8 mouse cellular contexts compared by ENCODE assay signal in the genomic region with DNA sequence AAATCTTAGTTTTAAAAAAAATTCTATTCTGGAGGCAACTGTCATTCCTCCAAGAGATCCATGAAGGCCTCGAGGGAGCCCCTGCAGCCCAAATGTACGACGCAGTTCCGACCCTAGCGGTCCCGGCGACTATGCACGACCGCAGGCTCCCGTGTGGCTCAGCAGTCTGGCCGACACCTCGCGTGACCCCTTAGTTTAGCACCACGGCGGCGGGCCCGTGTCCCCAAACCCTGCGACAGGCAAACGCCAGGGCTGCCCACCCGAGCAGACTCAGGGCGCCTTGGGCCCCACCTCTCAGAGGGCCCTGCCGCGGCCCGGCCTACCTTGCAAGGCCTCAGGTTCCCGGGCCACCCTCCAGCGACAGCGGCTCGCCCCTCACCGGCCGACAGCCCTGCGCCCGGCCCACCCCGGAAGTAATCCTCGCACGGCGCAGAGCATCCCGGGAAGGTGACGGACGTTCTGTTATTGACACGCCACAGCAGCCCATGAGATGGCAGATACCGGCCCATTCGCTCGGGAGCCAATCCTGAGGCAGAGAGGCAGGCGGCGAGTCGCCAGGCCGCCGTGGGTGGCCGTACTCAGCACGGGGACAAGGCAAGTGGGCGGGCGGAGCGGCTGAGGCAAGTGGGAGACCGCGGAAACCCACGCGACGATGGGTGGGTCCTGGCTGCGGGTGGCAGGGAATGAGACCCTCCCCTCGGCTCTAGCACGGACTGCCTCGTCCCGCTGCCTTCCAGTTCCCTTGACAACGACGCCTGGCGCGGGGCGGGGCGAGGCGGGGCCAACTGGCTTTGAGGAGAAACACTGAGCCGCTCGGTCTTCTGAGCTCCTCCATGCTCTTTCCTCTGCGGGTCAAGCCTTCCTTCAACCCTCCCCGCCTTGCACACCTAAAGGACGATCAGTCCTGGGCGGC. TPM values are rescaled to one million over a fixed set of nuclear protein-coding genes. Genes with fewer than 3 reads are reported as not detected.
A peak's percentile ranks its signal among the peaks of the same experiment; 100 is the strongest.
DNase-seq lines count a peak whose midpoint lies in the region; ATAC-seq and TF ChIP-seq lines count a peak whose summit lies in the region.

A gene (minus strand): TSS at position 409 of the 913 bp plus-strand sequence.

- peak within 1 kb of the TSS; percentile 75 to 90 (median 82) for H3K4me3 ChIP-seq in CH12.LX (replicated peaks in 1 of 3; ENCODE audit: low read depth in 2 of 3, low read length in 2 of 3, poor library complexity in 1 of 3)
- peak within 1 kb of the TSS; percentile 93 for H3K4me3 ChIP-seq in forebrain, embryonic 12.5 days (replicated peaks)
- H3K4me3 ChIP-seq in heart, postnatal 0 days (ENCODE audit: low read depth, low read length), result peak within 1 kb of the TSS; percentile 82
- peak within 1 kb of the TSS; percentile 81 for H3K4me3 ChIP-seq in liver, embryonic 16.5 days (ENCODE audit: low read depth, low read length)
- H3K4me3 ChIP-seq in neural tube, embryonic 13.5 days, result peak within 1 kb of the TSS; percentile 66
- peak within 1 kb of the TSS; percentile 100 for H3K4me3 ChIP-seq in testis, adult 2 months (ENCODE audit: control insufficient read depth, low read depth, low read length)

- dilution Hi-C loops in CH12.LX (cut with MboI; ENCODE audit: extremely low pct_ligation_motif_present, extremely low pct_unique_long_range_greater_than_20kb, low sequenced_read_pairs), result no loop called here

- TF ChIP-seq CTCF in CH12.LX (conservative IDR thresholded peaks at IDR 0.05 in 1 of 2, IDR thresholded peaks at IDR 0.05 in 1 of 2; ENCODE audit: low read depth in 2 of 2, low read length in 2 of 2), result no peak
- TF ChIP-seq CTCF in heart, postnatal 0 days (IDR thresholded peaks at IDR 0.05; ENCODE audit: low read depth), result no peak
- TF ChIP-seq CTCF in testis, adult 2 months (IDR thresholded peaks at IDR 0.05; ENCODE audit: control insufficient read depth, insufficient read depth, insufficient replicate concordance, low read depth, low read length), result no peak

- H3K4me2 ChIP-seq in CH12.LX (ENCODE audit: insufficient read depth, low read depth, poor library complexity, severe bottlenecking), result peak within 1 kb of the TSS; percentile 88
- peak within 1 kb of the TSS; percentile 85 for H3K4me2 ChIP-seq in forebrain, embryonic 12.5 days
- H3K4me2 ChIP-seq in heart, postnatal 0 days (ENCODE audit: low read depth, low read length), result peak within 1 kb of the TSS; percentile 78
- H3K4me2 ChIP-seq in liver, embryonic 16.5 days (ENCODE audit: low read depth, low read length), result peak within 1 kb of the TSS; percentile 96
- H3K4me2 ChIP-seq in neural tube, embryonic 13.5 days, result peak within 1 kb of the TSS; percentile 89

- peak within 1 kb of the TSS; percentile 10 for H3K27ac ChIP-seq in CH12.LX (ENCODE audit: insufficient read depth, low read depth)
- H3K27ac ChIP-seq in forebrain, embryonic 12.5 days, result peak within 1 kb of the TSS; percentile 85
- peak within 1 kb of the TSS; percentile 83 for H3K27ac ChIP-seq in heart, postnatal 0 days (ENCODE audit: low read depth)
- H3K27ac ChIP-seq in liver, embryonic 16.5 days (ENCODE audit: low read length), result peak within 1 kb of the TSS; percentile 91
- H3K27ac ChIP-seq in neural tube, embryonic 13.5 days (replicated peaks), result peak within 1 kb of the TSS; percentile 84
- H3K27ac ChIP-seq in testis, adult 2 months (ENCODE audit: control insufficient read depth, insufficient read depth, low read depth, low read length), result peak within 1 kb of the TSS; percentile 95

- no peaks in the 10 kb centered on the region for H3K27me3 ChIP-seq in CH12.LX (replicated peaks)
- H3K27me3 ChIP-seq in forebrain, embryonic 12.5 days, result no peaks in the 10 kb centered on the region
- H3K27me3 ChIP-seq in heart, postnatal 0 days (ENCODE audit: control insufficient read depth, insufficient read depth, low read length), result no peaks in the 10 kb centered on the region
- no peaks in the 10 kb centered on the region for H3K27me3 ChIP-seq in liver, embryonic 16.5 days (ENCODE audit: control insufficient read depth, insufficient read depth, low read depth, low read length)
- H3K27me3 ChIP-seq in neural tube, embryonic 13.5 days, result no peaks in the 10 kb centered on the region
- H3K27me3 ChIP-seq in testis, adult 2 months (ENCODE audit: control insufficient read depth, insufficient read depth, low read length), result no peaks in the 10 kb centered on the region

- peak; percentile 89 for TF ChIP-seq POLR2A in CH12.LX (IDR thresholded peaks at IDR 0.05; ENCODE audit: low read depth, low read length)
- TF ChIP-seq POLR2A in testis, adult 2 months (IDR thresholded peaks at IDR 0.05; ENCODE audit: control insufficient read depth, low read depth, low read length), result peak; percentile 62

- H3K4me1 ChIP-seq in CH12.LX (ENCODE audit: control insufficient read depth in 1 of 2, insufficient read depth in 2 of 2), result peaks cover 6 to 65% of the 10 kb centered on the region in 2 experiments
- H3K4me1 ChIP-seq in forebrain, embryonic 12.5 days, result peaks cover 21% of the 10 kb centered on the region
- H3K4me1 ChIP-seq in heart, postnatal 0 days (ENCODE audit: control insufficient read depth, insufficient read depth), result peaks cover 19% of the 10 kb centered on the region
- H3K4me1 ChIP-seq in liver, embryonic 16.5 days (ENCODE audit: control insufficient read depth, low read depth, low read length), result peaks cover 14% of the 10 kb centered on the region
- peaks cover 29% of the 10 kb centered on the region for H3K4me1 ChIP-seq in neural tube, embryonic 13.5 days (replicated peaks)
- H3K4me1 ChIP-seq in testis, adult 2 months (ENCODE audit: control insufficient read depth, insufficient read depth, low read length), result peaks cover 9% of the 10 kb centered on the region

- H3K79me2 ChIP-seq in CH12.LX (replicated peaks; ENCODE audit: control insufficient read depth, extremely low read depth, insufficient read depth, poor library complexity, severe bottlenecking), result peaks cover 19% of the 10 kb centered on the region

- H3K9me3 ChIP-seq in CH12.LX (replicated peaks; ENCODE audit: low read length), result no peaks in the 10 kb centered on the region
- no peaks in the 10 kb centered on the region for H3K9me3 ChIP-seq in forebrain, embryonic 12.5 days
- no peaks in the 10 kb centered on the region for H3K9me3 ChIP-seq in heart, postnatal 0 days (replicated peaks; ENCODE audit: control insufficient read depth, low read length)
- no peaks in the 10 kb centered on the region for H3K9me3 ChIP-seq in liver, embryonic 16.5 days (replicated peaks; ENCODE audit: control insufficient read depth, low read length)
- no peaks in the 10 kb centered on the region for H3K9me3 ChIP-seq in neural tube, embryonic 13.5 days

- H3K36me3 ChIP-seq in CH12.LX (replicated peaks in 1 of 2; ENCODE audit: control insufficient read depth in 1 of 2, insufficient read depth in 1 of 2, low read length in 1 of 2), result peaks cover 7 to 27% of the 10 kb centered on the region in 2 experiments
- peaks cover 8% of the 10 kb centered on the region for H3K36me3 ChIP-seq in forebrain, embryonic 12.5 days (replicated peaks)
- peaks cover 6% of the 10 kb centered on the region; the same call in 1 of the 2 replicates for H3K36me3 ChIP-seq in heart, postnatal 0 days (replicated peaks; ENCODE audit: control insufficient read depth, insufficient read depth, low read length)
- H3K36me3 ChIP-seq in liver, embryonic 16.5 days (ENCODE audit: control insufficient read depth, insufficient read depth), result no peaks in the 10 kb centered on the region
- peaks cover 7% of the 10 kb centered on the region; the same call in 1 of the 2 replicates for H3K36me3 ChIP-seq in neural tube, embryonic 13.5 days
- H3K36me3 ChIP-seq in testis, adult 2 months (ENCODE audit: control insufficient read depth, insufficient read depth, low read length), result peaks cover 1% of the 10 kb centered on the region

- no peak for TF ChIP-seq EP300 in CH12.LX (IDR thresholded peaks at IDR 0.05; ENCODE audit: low read length)
- peak; percentile 42; the same call in 1 of the 2 replicates for TF ChIP-seq EP300 in heart, postnatal 0 days (IDR thresholded peaks at IDR 0.05; ENCODE audit: low read depth)

- in situ Hi-C loops in CH12.LX (cut with MboI; ENCODE audit: low pct_ligation_motif_present, low pct_unique_long_range_greater_than_20kb, low sequenced_read_pairs), result no loop called here

- no peak for TF ChIP-seq RAD21 in CH12.LX (IDR thresholded peaks at IDR 0.05; ENCODE audit: low read depth, low read length)

- WGBS in forebrain, embryonic 12.5 days, result under 1% methylated on average over 71 of the region's 76 CpGs
- under 1% methylated on average over 76 of the region's 76 CpGs for WGBS in heart, postnatal 0 days
- under 1% methylated on average over 74 of the region's 76 CpGs for WGBS in liver, embryonic 16.5 days (ENCODE audit: insufficient replicate concordance)
- under 1% methylated on average over 72 of the region's 76 CpGs for WGBS in neural tube, embryonic 13.5 days

- peak; percentile 97 for DNase-seq in CH12.LX (ENCODE audit: extremely low read depth)
- DNase-seq in c-Kit-positive CD71-positive TER-119-negative erythroid progenitor cells, embryonic 14.5 days (ENCODE audit: low read depth), result peak; percentile 87
- peak; percentile 97 for DNase-seq in heart, postnatal 0 days (ENCODE audit: low spot score)
- DNase-seq in kidney, postnatal 4 days, result peak; percentile 96 to 98

- peak; percentile 99 for ATAC-seq in forebrain, embryonic 12.5 days (ENCODE audit: low FRiP score)
- ATAC-seq in heart, postnatal 0 days (ENCODE audit: insufficient read depth, low read depth), result peak; percentile 98
- ATAC-seq in liver, embryonic 16.5 days (ENCODE audit: low read depth), result peak; percentile 98
- ATAC-seq in neural tube, embryonic 13.5 days (ENCODE audit: low read depth), result peak; percentile 99

- H3K9ac ChIP-seq in CH12.LX (ENCODE audit: insufficient read depth, low read depth), result peak within 1 kb of the TSS; percentile 65
- peak within 1 kb of the TSS; percentile 83 for H3K9ac ChIP-seq in forebrain, embryonic 12.5 days
- H3K9ac ChIP-seq in heart, postnatal 0 days (replicated peaks; ENCODE audit: low read depth, low read length), result peak within 1 kb of the TSS; percentile 73
- H3K9ac ChIP-seq in liver, embryonic 16.5 days (ENCODE audit: low read depth, low read length), result peak within 1 kb of the TSS; percentile 94
- peak within 1 kb of the TSS; percentile 83 for H3K9ac ChIP-seq in neural tube, embryonic 13.5 days

TF ChIP-seq in CH12.LX, 34 proteins besides CTCF, POLR2A, EP300 and RAD21 (continues in another document):
- TF ChIP-seq IRF4 (IDR thresholded peaks at IDR 0.05; ENCODE audit: low read depth, low read length), result peak; percentile 52; the same call in 1 of the 2 replicates

RNA-seq across cellular contexts. Expression of the gene that starts here (rescaled TPM):
- 24.4 and 34.0 TPM in 2 replicates for total RNA-seq in CH12.LX (2012; rRNA removed)
- 17.0 and 17.4 TPM in 2 replicates for total RNA-seq in CH12.LX (2014; rRNA removed)
- polyA plus RNA-seq in CH12.LX (2012; ENCODE audit: insufficient read length, low read depth), result 33.5 and 34.9 TPM in 2 replicates
- 53.3 and 58.4 TPM in 2 replicates for polyA plus RNA-seq in forebrain, embryonic 12.5 days (2016; fragmentation: Nextera tagmentation; extraction: Ambion mirVana)
- total RNA-seq in heart, postnatal 0 days (2014; rRNA removed; ENCODE audit: low replicate concordance), result 18.0 and 22.7 TPM in 2 replicates
- polyA plus RNA-seq in heart, postnatal 0 days (2015; fragmentation: Nextera tagmentation; extraction: Ambion mirVana), result 18.6 and 21.2 TPM in 2 replicates
- 16.5 and 16.7 TPM in 2 replicates for polyA plus RNA-seq in liver, embryonic 16.5 days (2015; fragmentation: Nextera tagmentation; extraction: Ambion mirVana)
- polyA plus RNA-seq in neural tube, embryonic 13.5 days (2015; fragmentation: Nextera tagmentation; extraction: Ambion mirVana), result 64.0 and 67.0 TPM in 2 replicates
- 39.3 and 41.5 TPM in 2 replicates for polyA plus RNA-seq in testis, adult 2 months (2012; rRNA removed)

Comparison
In these comparisons a context has a peak if more than half of its experiments do, and no peak if none do; other contexts are left out.
1. Peak in every context shown above with its lines: DNase-seq, ATAC-seq, H3K4me3 ChIP-seq and H3K27ac ChIP-seq.
2. H3K27ac ChIP-seq: peak in every context shown above with its lines; median percentile 95 in testis, adult 2 months; 91 in liver, embryonic 16.5 days; 85 in forebrain, embryonic 12.5 days; 84 in neural tube, embryonic 13.5 days; 83 in heart, postnatal 0 days; 10 in CH12.LX.